Mouse (Mus musculus): Measurements from ENCODE around the gene Has1. TPM values are rescaled to one million over a fixed set of nuclear protein-coding genes. Genes with fewer than 3 reads are reported as not detected.

The Has1 gene
- polyA plus RNA-seq, 1 experiment from 2014 or later, result 1.2 TPM

GRCm38 (mm10) chr17:17879347-17879746 is 24.3 kb upstream of the Has1 start:
- Histone ChIP-seq H3K9ac (replicated peaks; ENCODE audit: low read length) (no peak overlapping the region), H3K9me3 (ENCODE audit: control insufficient read depth, low read length) (no peaks in the 10 kb centered on the region), H3K27ac (replicated peaks; ENCODE audit: low read depth, low read length) (no peak overlapping the region), H3K27me3 (ENCODE audit: control insufficient read depth, insufficient read depth, low read length) (no peaks in the 10 kb centered on the region), H3K4me3 (replicated peaks; ENCODE audit: low read depth, low read length) (no peak overlapping the region), H3K4me1 (ENCODE audit: control insufficient read depth, insufficient read depth, low read length) (no peaks in the 10 kb centered on the region), H3K4me2 (ENCODE audit: low read length) (no peak overlapping the region), H3K36me3 (ENCODE audit: control insufficient read depth, insufficient read depth, low read length) (no peaks in the 10 kb centered on the region)
- no peak for ATAC-seq (ENCODE audit: low FRiP score, low TSS enrichment)
- 89% methylated on average over 1 of the region's 1 CpGs for WGBS
- no peak for DNase-seq

- no peak for DNase-seq
These were observed 16.7 kb upstream of the Has1 start for GRCm38 (mm10) chr17:17871697-17872096.

GRCm38 (mm10) chr17:17870892-17871550 is 16.0 kb upstream of the Has1 start:
- Histone ChIP-seq H3K4me3 (replicated peaks; ENCODE audit: low read depth, low read length) (no peak overlapping the region), H3K27ac (replicated peaks; ENCODE audit: low read depth, low read length) (no peak overlapping the region), H3K9me3 (ENCODE audit: control insufficient read depth, low read length) (no peaks in the 10 kb centered on the region; the same call in 1 of the 2 replicates), H3K4me2 (ENCODE audit: low read length) (no peak overlapping the region), H3K9ac (replicated peaks; ENCODE audit: low read length) (no peak overlapping the region), H3K4me1 (ENCODE audit: control insufficient read depth, insufficient read depth, low read length) (no peaks in the 10 kb centered on the region), H3K36me3 (ENCODE audit: control insufficient read depth, insufficient read depth, low read length) (no peaks in the 10 kb centered on the region), H3K27me3 (ENCODE audit: control insufficient read depth, insufficient read depth, low read length) (no peaks in the 10 kb centered on the region)
- 86% methylated on average over 2 of the region's 2 CpGs for WGBS
- DNase-seq, result no peak
- no peak for ATAC-seq (ENCODE audit: low FRiP score, low TSS enrichment)

More at GRCm38 (mm10) chr17:17871697-17872096, 16.7 kb upstream of the Has1 start:
- no peaks in the 10 kb centered on the region for H3K4me1 ChIP-seq (ENCODE audit: control insufficient read depth, insufficient read depth, low read length)
- H3K36me3 ChIP-seq (ENCODE audit: control insufficient read depth, insufficient read depth, low read length), result no peaks in the 10 kb centered on the region
- H3K27ac ChIP-seq (replicated peaks; ENCODE audit: low read depth, low read length), result no peak overlapping the region
- no peak for ATAC-seq (ENCODE audit: low FRiP score, low TSS enrichment)
- H3K4me2 ChIP-seq (ENCODE audit: low read length), result no peak overlapping the region
- 89% methylated on average over 2 of the region's 2 CpGs for WGBS
- H3K4me3 ChIP-seq (replicated peaks; ENCODE audit: low read depth, low read length), result no peak overlapping the region
- H3K9ac ChIP-seq (replicated peaks; ENCODE audit: low read length), result no peak overlapping the region
- H3K9me3 ChIP-seq (ENCODE audit: control insufficient read depth, low read length), result no peaks in the 10 kb centered on the region; the same call in 1 of the 2 replicates
- H3K27me3 ChIP-seq (ENCODE audit: control insufficient read depth, insufficient read depth, low read length), result no peaks in the 10 kb centered on the region

- H3K27ac ChIP-seq (replicated peaks; ENCODE audit: low read depth, low read length), result no peak overlapping the region
- H3K9ac ChIP-seq (replicated peaks; ENCODE audit: low read length), result no peak overlapping the region
- H3K4me2 ChIP-seq (ENCODE audit: low read length), result no peak overlapping the region
- H3K4me3 ChIP-seq (replicated peaks; ENCODE audit: low read depth, low read length), result no peak overlapping the region
- no peak for DNase-seq
- ATAC-seq (ENCODE audit: low FRiP score, low TSS enrichment), result no peak
- H3K36me3 ChIP-seq (ENCODE audit: control insufficient read depth, insufficient read depth, low read length), result no peaks in the 10 kb centered on the region
- H3K9me3 ChIP-seq (ENCODE audit: control insufficient read depth, low read length), result no peaks in the 10 kb centered on the region
- WGBS, result 90% methylated on average over 11 of the region's 11 CpGs
- no peaks in the 10 kb centered on the region for H3K4me1 ChIP-seq (ENCODE audit: control insufficient read depth, insufficient read depth, low read length)
- H3K27me3 ChIP-seq (ENCODE audit: control insufficient read depth, insufficient read depth, low read length), result no peaks in the 10 kb centered on the region
These were observed 11.9 kb upstream of the Has1 start for GRCm38 (mm10) chr17:17866801-17867469.

GRCm38 (mm10) chr17:17865168-17865567 is 10.2 kb upstream of the Has1 start:
- H3K4me2 ChIP-seq (ENCODE audit: low read length), result no peak overlapping the region
- H3K4me3 ChIP-seq (replicated peaks; ENCODE audit: low read depth, low read length), result no peak overlapping the region
- WGBS, result 45% methylated on average over 2 of the region's 2 CpGs
- DNase-seq (no peak), ATAC-seq (ENCODE audit: low FRiP score, low TSS enrichment) (no peak)
- H3K9me3 ChIP-seq (ENCODE audit: control insufficient read depth, low read length), result no peaks in the 10 kb centered on the region
- H3K27ac ChIP-seq (replicated peaks; ENCODE audit: low read depth, low read length), result no peak overlapping the region
- H3K4me1 ChIP-seq (ENCODE audit: control insufficient read depth, insufficient read depth, low read length), result no peaks in the 10 kb centered on the region
- no peaks in the 10 kb centered on the region for H3K36me3 ChIP-seq (ENCODE audit: control insufficient read depth, insufficient read depth, low read length)
- H3K27me3 ChIP-seq (ENCODE audit: control insufficient read depth, insufficient read depth, low read length), result no peaks in the 10 kb centered on the region
- H3K9ac ChIP-seq (replicated peaks; ENCODE audit: low read length), result no peak overlapping the region

GRCm38 (mm10) chr17:17862360-17862759 is 7.4 kb upstream of the Has1 start:
- H3K4me3 ChIP-seq (replicated peaks; ENCODE audit: low read depth, low read length), result no peak overlapping the region
- ATAC-seq (ENCODE audit: low FRiP score, low TSS enrichment) (no peak), DNase-seq (no peak)
- no peak overlapping the region for H3K9ac ChIP-seq (replicated peaks; ENCODE audit: low read length)
- H3K36me3 ChIP-seq (ENCODE audit: control insufficient read depth, insufficient read depth, low read length), result no peaks in the 10 kb centered on the region
- H3K27ac ChIP-seq (replicated peaks; ENCODE audit: low read depth, low read length), result no peak overlapping the region
- H3K27me3 ChIP-seq (ENCODE audit: control insufficient read depth, insufficient read depth, low read length), result no peaks in the 10 kb centered on the region
- no peaks in the 10 kb centered on the region for H3K9me3 ChIP-seq (ENCODE audit: control insufficient read depth, low read length)
- H3K4me1 ChIP-seq (ENCODE audit: control insufficient read depth, insufficient read depth, low read length), result no peaks in the 10 kb centered on the region
- H3K4me2 ChIP-seq (ENCODE audit: low read length), result no peak overlapping the region
- WGBS, result 76% methylated on average over 1 of the region's 1 CpGs

GRCm38 (mm10) chr17:17860110-17860509 is 5.1 kb upstream of the Has1 start:
- H3K4me3 ChIP-seq (replicated peaks; ENCODE audit: low read depth, low read length), result no peak overlapping the region
- H3K4me2 ChIP-seq (ENCODE audit: low read length), result no peak overlapping the region
- no peaks in the 10 kb centered on the region for H3K36me3 ChIP-seq (ENCODE audit: control insufficient read depth, insufficient read depth, low read length)
- ATAC-seq (ENCODE audit: low FRiP score, low TSS enrichment) (no peak), DNase-seq (no peak)
- no peak overlapping the region for H3K9ac ChIP-seq (replicated peaks; ENCODE audit: low read length)
- H3K27ac ChIP-seq (replicated peaks; ENCODE audit: low read depth, low read length), result no peak overlapping the region
- 88% methylated on average over 3 of the region's 3 CpGs for WGBS
- no peaks in the 10 kb centered on the region for H3K27me3 ChIP-seq (ENCODE audit: control insufficient read depth, insufficient read depth, low read length)
- H3K9me3 ChIP-seq (ENCODE audit: control insufficient read depth, low read length), result no peaks in the 10 kb centered on the region
- no peaks in the 10 kb centered on the region for H3K4me1 ChIP-seq (ENCODE audit: control insufficient read depth, insufficient read depth, low read length)

GRCm38 (mm10) chr17:17857446-17857845 is 2.4 kb upstream of the Has1 start:
- H3K9me3 ChIP-seq (ENCODE audit: control insufficient read depth, low read length), result no peaks in the 10 kb centered on the region
- H3K4me3 ChIP-seq (replicated peaks; ENCODE audit: low read depth, low read length), result no peak overlapping the region
- H3K4me2 ChIP-seq (ENCODE audit: low read length), result no peak overlapping the region
- H3K4me1 ChIP-seq (ENCODE audit: control insufficient read depth, insufficient read depth, low read length), result no peaks in the 10 kb centered on the region
- no peak for DNase-seq
- 100% methylated on average over 1 of the region's 1 CpGs for WGBS
- no peak for ATAC-seq (ENCODE audit: low FRiP score, low TSS enrichment)
- H3K36me3 ChIP-seq (ENCODE audit: control insufficient read depth, insufficient read depth, low read length), result no peaks in the 10 kb centered on the region
- no peak overlapping the region for H3K9ac ChIP-seq (replicated peaks; ENCODE audit: low read length)
- no peaks in the 10 kb centered on the region for H3K27me3 ChIP-seq (ENCODE audit: control insufficient read depth, insufficient read depth, low read length)
- H3K27ac ChIP-seq (replicated peaks; ENCODE audit: low read depth, low read length), result no peak overlapping the region

GRCm38 (mm10) chr17:17856612-17857011 is 1.6 kb upstream of the Has1 start:
- no peak overlapping the region for H3K27ac ChIP-seq (replicated peaks; ENCODE audit: low read depth, low read length)
- H3K4me2 ChIP-seq (ENCODE audit: low read length), result no peak overlapping the region
- H3K9me3 ChIP-seq (ENCODE audit: control insufficient read depth, low read length), result no peaks in the 10 kb centered on the region
- 86% methylated on average over 1 of the region's 1 CpGs for WGBS
- H3K36me3 ChIP-seq (ENCODE audit: control insufficient read depth, insufficient read depth, low read length), result no peaks in the 10 kb centered on the region
- ATAC-seq (ENCODE audit: low FRiP score, low TSS enrichment) (no peak), DNase-seq (no peak)
- no peak overlapping the region for H3K4me3 ChIP-seq (replicated peaks; ENCODE audit: low read depth, low read length)
- no peaks in the 10 kb centered on the region for H3K4me1 ChIP-seq (ENCODE audit: control insufficient read depth, insufficient read depth, low read length)
- H3K9ac ChIP-seq (replicated peaks; ENCODE audit: low read length), result no peak overlapping the region
- no peaks in the 10 kb centered on the region for H3K27me3 ChIP-seq (ENCODE audit: control insufficient read depth, insufficient read depth, low read length)

Data from midbrain, embryonic 14.5 days (tissue).